Mouse (Mus musculus) forebrain, postnatal 0 days (tissue): ENCODE data around the gene Pcnx. TPM values are rescaled to one million over a fixed set of nuclear protein-coding genes. Genes with fewer than 3 reads are reported as not detected.

ENCODE experiments used
- ATAC-seq: fragments of 200-750 bp; cut with Nextera tagmentation; 2 replicates; pipeline ENCODE4 v1.8.0; 2017; ENCODE audit warnings: mild to moderate bottlenecking, moderate library complexity
- DNase-seq: peaks from one replicate; pipeline ENCODE4 v3.0.0-alpha.2; 2015
- H3K27ac ChIP-seq: fragments of 300-500 bp; sonication (generic); 2 replicates; pipeline ENCODE4 v1.5.1; 2014; ENCODE audit warnings: low read depth, mild to moderate bottlenecking, antibody characterized with exemption, low read length, moderate library complexity, mixed read lengths
- H3K27me3 ChIP-seq: fragments of 300-500 bp; sonication (generic); 2 replicates; pipeline ENCODE4 v1.6.1; 2014; ENCODE audit warnings: mild to moderate bottlenecking, low read length, mixed read lengths; ENCODE audit not compliant: insufficient read depth
- H3K36me3 ChIP-seq: fragments of 300-500 bp; sonication (generic); 2 replicates; pipeline ENCODE4 v1.6.1; 2014; ENCODE audit warnings: mild to moderate bottlenecking, moderate library complexity; ENCODE audit not compliant: insufficient read depth
- H3K4me1 ChIP-seq: fragments of 300-500 bp; sonication (generic); 2 replicates; pipeline ENCODE4 v1.6.1; 2014; ENCODE audit warnings: antibody characterized with exemption; ENCODE audit not compliant: insufficient read depth
- H3K4me2 ChIP-seq: fragments of 300-500 bp; sonication (generic); 2 replicates; pipeline ENCODE4 v1.6.1; 2014; ENCODE audit warnings: low read depth, mild to moderate bottlenecking, moderate library complexity
- H3K4me3 ChIP-seq: fragments of 300-500 bp; sonication (generic); 2 replicates; pipeline ENCODE4 v1.5.1; 2014; ENCODE audit warnings: low read depth, low read length, mixed read lengths
- H3K9ac ChIP-seq: fragments of 300-500 bp; sonication (generic); 2 replicates; pipeline ENCODE4 v1.6.1; 2014; ENCODE audit warnings: mild to moderate bottlenecking
- H3K9me3 ChIP-seq: fragments of 300-500 bp; sonication (generic); 2 replicates; pipeline ENCODE4 v1.6.1; 2016; ENCODE audit warnings: low read length
- CTCF ChIP-seq: sonication (generic); IDR thresholded peaks from 2 replicates; pipeline ENCODE4 v1.5.1; 2016; ENCODE audit warnings: antibody characterized with exemption, control low read depth, low read depth
- WGBS: fragments of 180-500 bp; shearing (Covaris S2); extraction: QIAGEN DNeasy Blood & Tissue Kit; methylation state at CpG from one replicate; pipeline ENCODE4 v1.1.7; 2014; 5-methylcytosine and 5-hydroxymethylcytosine counted together
- polyA plus RNA-seq: library from polyadenylated mRNA; unstranded; fragments of >200 nt; fragmentation: Nextera tagmentation; extraction: Ambion mirVana; gene quantifications from 2 replicates; pipeline ENCODE4 v1.2.1, GENCODE M21; 2015
- total RNA-seq: library from RNA; depleted of rRNA; stranded (reverse); fragments of >200 nt; gene quantifications from 2 replicates; pipeline ENCODE4 v1.2.3, GENCODE M21; 2014

Pcnx gene
- total and polyA plus RNA-seq, 2 experiments from 2014 or later, result 6.3 to 37.6 TPM

GRCm38 (mm10) chr12:81943331-81944062 lies 83.7 kb downstream of the Pcnx start:
- no peaks in the 10 kb centered on the region for H3K36me3 ChIP-seq
- no peaks in the 10 kb centered on the region for H3K9me3 ChIP-seq
- ATAC-seq, result no peak
- no peaks in the 10 kb centered on the region for H3K27me3 ChIP-seq
- H3K9ac ChIP-seq, result no peak overlapping the region
- no peak for TF ChIP-seq CTCF
- no peak overlapping the region for H3K27ac ChIP-seq
- H3K4me3 ChIP-seq, result no peak overlapping the region
- H3K4me2 ChIP-seq, result no peak overlapping the region
- 80% methylated on average over 12 of the region's 12 CpGs for WGBS
- H3K4me1 ChIP-seq, result no peaks in the 10 kb centered on the region
- DNase-seq, result no peak

DNA sequence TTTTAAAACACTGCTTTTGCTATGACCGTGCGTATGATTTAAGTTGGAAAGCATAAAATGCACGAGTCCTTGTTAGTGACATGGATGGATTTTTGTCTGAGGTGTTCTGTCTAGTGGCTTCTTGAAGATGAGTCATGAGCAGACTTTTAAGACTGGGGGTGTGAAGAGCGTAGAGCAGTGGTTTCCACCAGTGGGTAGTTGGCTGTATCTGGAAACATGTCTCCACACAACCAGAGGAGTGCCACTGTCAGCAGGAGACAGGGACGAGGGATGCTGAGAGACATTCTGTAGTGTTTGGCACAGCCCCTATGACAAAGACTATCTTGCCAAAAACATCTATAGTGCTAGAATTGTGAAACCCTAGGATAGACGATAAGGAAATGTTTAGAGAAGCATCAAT lies 89.2 kb downstream of the Pcnx start:
- H3K36me3 ChIP-seq, result peaks cover 8% of the 10 kb centered on the region; the same call in 1 of the 2 replicates
- no peak overlapping the region for H3K9ac ChIP-seq
- DNase-seq (no peak), ATAC-seq (no peak)
- no peak overlapping the region for H3K27ac ChIP-seq
- 86% methylated on average over 6 of the region's 6 CpGs for WGBS
- no peak overlapping the region for H3K4me2 ChIP-seq
- no peak overlapping the region for H3K4me3 ChIP-seq
- no peaks in the 10 kb centered on the region for H3K4me1 ChIP-seq
- TF ChIP-seq CTCF, result no peak
- H3K9me3 ChIP-seq, result no peaks in the 10 kb centered on the region
- no peaks in the 10 kb centered on the region for H3K27me3 ChIP-seq

- ATAC-seq (no peak), DNase-seq (no peak)
- Histone ChIP-seq H3K27ac (no peak overlapping the region), H3K4me2 (no peak overlapping the region), H3K9ac (no peak overlapping the region), H3K4me3 (no peak overlapping the region), H3K27me3 (no peaks in the 10 kb centered on the region), H3K4me1 (no peaks in the 10 kb centered on the region), H3K9me3 (no peaks in the 10 kb centered on the region), H3K36me3 (peaks cover 10% of the 10 kb centered on the region; the same call in 1 of the 2 replicates)
- no peak for TF ChIP-seq CTCF
- WGBS, result 87% methylated on average over 2 of the region's 2 CpGs
These were observed 90.2 kb downstream of the Pcnx start for GRCm38 (mm10) chr12:81950016-81950415.

DNA sequence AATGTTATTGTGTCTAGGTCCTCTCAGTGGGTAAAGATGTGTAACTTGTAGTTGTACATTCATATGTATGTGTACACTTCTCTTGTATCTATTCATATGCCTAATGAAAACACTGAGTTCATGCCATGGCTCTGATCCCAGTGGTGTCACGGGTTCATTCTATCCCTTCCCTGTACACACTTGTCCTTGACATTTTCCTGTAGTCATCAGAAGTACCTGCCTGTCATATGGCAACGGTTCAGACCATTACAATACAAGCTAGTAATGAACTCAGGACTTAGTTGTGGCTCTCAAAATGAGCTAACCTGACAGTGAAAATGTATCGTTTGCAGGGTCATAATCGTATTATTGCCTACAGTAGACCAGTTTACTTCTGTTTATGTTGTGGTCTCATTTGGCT lies 98.5 kb downstream of the Pcnx start:
- Histone ChIP-seq H3K4me2 (no peak overlapping the region), H3K4me1 (no peaks in the 10 kb centered on the region), H3K9ac (no peak overlapping the region), H3K27ac (no peak overlapping the region), H3K36me3 (peaks cover 41% of the 10 kb centered on the region), H3K4me3 (no peak overlapping the region), H3K27me3 (no peaks in the 10 kb centered on the region), H3K9me3 (no peaks in the 10 kb centered on the region)
- ATAC-seq, result no peak
- no peak for TF ChIP-seq CTCF
- WGBS, result 77% methylated on average over 4 of the region's 4 CpGs
- no peak for DNase-seq

DNA sequence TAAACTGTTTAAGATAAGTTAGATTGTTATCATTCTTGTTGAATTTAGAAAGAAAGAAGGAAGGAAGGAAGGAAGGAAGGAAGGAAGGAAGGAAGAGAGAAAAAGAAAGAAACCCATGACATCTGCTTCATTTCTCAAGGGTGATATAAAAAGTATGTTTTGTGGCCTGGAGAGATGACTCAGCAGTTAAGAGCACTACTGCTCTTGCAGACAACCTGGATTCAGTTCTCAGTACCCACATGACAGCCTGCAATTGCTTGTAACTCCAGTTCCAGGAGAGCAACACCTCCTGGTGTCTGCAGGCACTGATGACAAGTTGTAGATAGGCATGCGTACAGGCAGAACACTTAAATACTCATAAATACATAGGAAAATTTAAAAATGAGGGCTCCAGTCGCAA lies 105.6 kb downstream of the Pcnx start:
- DNase-seq, result no peak
- 94% methylated on average over 2 of the region's 2 CpGs for WGBS
- no peak for TF ChIP-seq CTCF
- Histone ChIP-seq H3K36me3 (peaks cover 53% of the 10 kb centered on the region), H3K27me3 (no peaks in the 10 kb centered on the region), H3K9me3 (no peaks in the 10 kb centered on the region), H3K4me3 (no peak overlapping the region), H3K27ac (no peak overlapping the region), H3K4me1 (no peaks in the 10 kb centered on the region), H3K4me2 (no peak overlapping the region), H3K9ac (no peak overlapping the region)
- ATAC-seq, result no peak

DNA sequence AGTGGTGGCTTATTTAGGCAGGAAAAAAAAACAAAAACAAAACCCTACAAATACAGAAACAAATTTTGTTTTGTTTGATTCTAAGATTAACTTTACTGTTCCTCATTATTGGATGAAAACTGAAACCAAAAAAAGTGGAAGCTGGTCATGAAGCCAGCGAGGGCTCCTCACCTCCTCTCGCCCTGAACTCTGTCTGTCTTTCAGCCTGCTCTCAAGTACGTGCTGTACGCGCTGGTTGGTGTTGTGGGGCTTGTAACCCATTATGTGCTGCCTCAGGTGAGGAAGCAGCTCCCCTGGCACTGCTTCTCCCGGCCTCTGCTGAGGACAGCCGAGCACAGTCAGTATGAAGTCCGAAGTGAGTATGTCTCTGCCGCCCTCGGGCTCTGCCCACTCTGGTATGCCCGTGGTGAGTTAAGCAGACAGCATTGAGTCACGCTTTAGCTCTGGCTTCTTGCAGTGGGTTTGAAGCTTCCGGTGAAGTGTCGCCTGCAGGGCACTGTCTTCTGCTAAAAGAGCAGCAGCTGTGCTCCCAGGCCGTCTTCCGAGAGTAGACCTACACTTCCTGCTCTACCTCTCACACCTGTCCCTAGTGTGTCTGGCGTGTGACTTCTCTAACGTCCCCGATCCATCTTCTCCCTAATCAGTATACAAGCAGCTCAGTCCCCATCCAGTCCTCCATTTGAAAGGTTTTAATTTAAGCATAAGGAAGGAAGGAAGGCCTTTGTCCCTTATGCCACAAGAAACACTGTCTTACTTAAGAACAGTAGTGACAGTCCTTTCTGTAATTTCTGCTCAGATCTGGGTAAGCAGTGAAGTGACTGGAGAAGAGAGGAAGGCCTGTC lies 111.4 kb downstream of the Pcnx start:
- H3K4me1 ChIP-seq, result no peaks in the 10 kb centered on the region
- WGBS, result 91% methylated on average over 19 of the region's 19 CpGs
- no peak overlapping the region for H3K27ac ChIP-seq
- no peaks in the 10 kb centered on the region for H3K9me3 ChIP-seq
- H3K9ac ChIP-seq, result no peak overlapping the region
- ATAC-seq (no peak), DNase-seq (no peak)
- TF ChIP-seq CTCF, result no peak
- peaks cover 66% of the 10 kb centered on the region for H3K36me3 ChIP-seq
- no peaks in the 10 kb centered on the region for H3K27me3 ChIP-seq
- no peak overlapping the region for H3K4me3 ChIP-seq
- no peak overlapping the region for H3K4me2 ChIP-seq

DNA sequence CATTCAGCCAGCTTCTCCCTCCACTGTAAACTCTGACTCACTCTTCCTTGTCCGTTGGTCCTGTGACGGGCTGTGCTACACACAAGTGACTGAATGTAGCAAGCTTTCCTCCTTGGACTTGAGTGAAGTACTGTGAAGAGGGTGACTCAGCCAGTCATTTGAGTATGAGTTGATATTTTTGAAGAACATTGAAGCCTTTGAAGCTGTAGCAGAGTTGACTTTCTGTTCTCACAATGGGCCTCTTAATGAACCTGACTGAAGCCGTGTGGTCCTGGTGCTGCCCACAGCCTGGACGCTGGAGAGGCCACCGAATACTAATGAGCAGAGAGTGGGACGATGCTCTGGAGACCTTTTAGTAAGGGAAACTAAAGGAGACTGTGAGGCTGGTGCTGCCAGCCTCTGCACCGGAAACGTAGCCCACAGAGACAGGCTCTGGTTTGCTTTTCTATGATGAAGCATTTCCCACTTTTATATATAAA lies 112.1 kb downstream of the Pcnx start:
- Histone ChIP-seq H3K27me3 (no peaks in the 10 kb centered on the region), H3K4me1 (no peaks in the 10 kb centered on the region), H3K9me3 (no peaks in the 10 kb centered on the region), H3K9ac (no peak overlapping the region), H3K36me3 (peaks cover 68% of the 10 kb centered on the region), H3K4me3 (no peak overlapping the region), H3K4me2 (no peak overlapping the region), H3K27ac (no peak overlapping the region)
- ATAC-seq (peak; percentile 53), DNase-seq (peak; percentile 8)
- WGBS, result 58% methylated on average over 8 of the region's 8 CpGs
- TF ChIP-seq CTCF, result no peak
